Mouse (Mus musculus) lung, adult 18-20 months (tissue): Measurements from ENCODE around the gene Cep135.

Experiments used
- DNase-seq, 2 experiments: peaks; one replicate each; pipeline ENCODE4 v3.0.0; 2022; ENCODE audit warnings: mixed read lengths in 2 of 2

The Cep135 gene

DNA sequence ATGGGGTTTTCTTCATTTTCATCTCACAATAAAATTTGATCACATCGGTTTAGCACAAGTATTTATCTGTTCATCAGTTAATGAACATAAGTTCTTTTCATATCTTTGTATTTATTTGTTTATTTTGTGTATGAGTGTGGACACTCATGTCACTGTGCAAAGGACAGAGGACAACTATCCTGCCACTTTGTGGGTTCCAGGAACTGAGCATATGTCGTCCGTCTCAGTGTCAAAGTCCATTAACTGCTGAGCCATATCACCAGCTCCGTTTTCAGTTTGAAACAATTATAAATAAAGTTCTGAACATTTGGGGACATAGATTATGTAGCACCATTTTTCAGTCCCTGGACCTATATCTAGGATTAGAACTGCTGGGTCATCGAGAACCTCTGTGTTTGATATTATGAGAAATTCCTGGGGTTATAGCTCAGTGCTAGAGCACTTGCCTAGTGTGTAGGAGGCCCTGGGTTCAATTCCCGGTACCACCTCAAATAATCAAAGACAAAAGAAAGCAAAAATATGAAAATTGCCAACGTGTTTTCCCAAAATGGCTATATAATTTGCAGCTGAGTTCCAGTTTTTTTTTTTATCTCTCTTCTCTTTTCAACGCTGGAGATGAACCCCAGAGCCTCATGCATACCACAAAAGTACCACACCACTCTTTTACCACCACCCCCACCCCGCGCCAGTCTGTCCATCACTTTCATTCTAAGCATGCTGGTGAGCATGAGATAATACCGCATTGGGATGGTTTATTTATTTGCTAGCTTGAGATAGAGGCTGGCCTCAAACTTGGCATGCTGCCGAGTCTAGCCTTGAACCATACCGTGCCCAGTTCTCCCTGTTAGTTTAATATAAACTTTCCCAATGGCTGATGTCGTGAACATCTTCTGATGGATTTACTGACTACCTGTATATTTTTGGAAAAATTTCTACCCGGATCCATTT lies 96.4 kb downstream of the Cep135 start:
- no peak for DNase-seq

DNA sequence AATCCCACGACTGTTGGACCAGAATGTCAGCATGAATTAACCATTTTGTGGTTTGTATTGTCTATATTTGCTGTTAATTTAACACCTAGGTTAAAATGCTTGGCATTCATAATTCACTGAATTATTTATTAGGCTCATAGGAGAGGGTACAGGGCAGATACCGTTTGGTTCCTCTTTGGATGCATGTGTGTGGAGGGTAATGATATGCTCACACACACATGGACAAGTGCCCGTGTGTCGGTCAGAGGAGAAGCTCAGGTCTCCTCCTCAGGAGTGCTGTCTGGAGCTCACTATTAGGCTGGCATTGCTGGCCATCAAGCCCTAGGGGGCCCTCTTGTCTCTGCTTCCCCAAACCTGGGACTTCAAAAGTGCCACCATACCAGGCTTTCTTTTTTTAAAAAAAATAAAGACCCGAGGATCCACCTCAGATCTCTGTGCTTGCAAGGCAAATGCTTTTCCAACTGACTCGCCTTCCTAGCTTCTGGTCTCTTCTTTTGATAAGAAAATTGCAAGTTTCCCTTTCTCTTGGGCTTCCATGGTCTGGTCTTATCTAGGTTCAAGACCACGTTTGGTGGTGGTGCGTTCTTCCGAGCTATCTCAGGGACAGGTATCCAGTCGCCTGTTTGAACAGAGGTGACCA lies 99.6 kb downstream of the Cep135 start:
- DNase-seq: no peak

DNA sequence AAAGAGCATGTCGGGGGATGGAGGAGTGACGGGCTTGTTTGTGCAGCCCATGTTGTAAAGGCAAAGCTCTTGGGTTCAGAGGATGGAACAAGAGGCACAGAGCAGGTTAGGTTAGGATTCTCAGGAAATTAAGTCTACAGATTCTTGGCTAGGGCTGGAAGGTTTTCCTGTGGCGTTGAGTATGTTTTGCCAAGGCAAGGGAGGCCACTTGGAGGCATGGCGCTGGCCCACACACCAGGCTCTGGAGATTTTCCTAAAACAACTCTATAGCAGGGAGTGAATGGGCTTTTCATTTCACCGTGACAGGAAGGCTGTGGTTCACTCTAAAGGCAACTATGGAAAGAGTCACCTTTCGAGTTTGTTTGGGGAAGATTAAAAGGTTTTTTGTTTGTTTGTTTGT lies 100.1 kb downstream of the Cep135 start:
- no peak for DNase-seq

DNA sequence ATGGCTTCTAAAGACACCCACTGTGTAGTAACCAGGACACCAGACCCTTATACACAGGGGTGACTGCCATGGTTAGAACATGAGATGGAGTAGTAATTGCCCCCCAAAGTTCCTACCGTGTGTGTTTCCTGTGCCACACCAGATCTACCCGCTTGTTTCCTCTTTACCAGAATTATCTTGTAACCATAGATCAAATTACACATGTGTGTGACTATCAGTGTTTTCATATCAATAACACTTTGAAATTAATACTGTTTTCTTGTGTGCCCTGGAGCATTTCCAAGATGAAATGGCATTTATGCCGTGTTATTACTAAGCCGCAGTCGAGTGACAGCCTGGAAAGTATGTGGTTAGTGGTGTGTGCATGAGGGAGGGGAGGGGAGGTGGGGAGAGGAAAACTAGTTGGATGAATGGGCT lies 101.7 kb downstream of the Cep135 start:
- DNase-seq: no peak

DNA sequence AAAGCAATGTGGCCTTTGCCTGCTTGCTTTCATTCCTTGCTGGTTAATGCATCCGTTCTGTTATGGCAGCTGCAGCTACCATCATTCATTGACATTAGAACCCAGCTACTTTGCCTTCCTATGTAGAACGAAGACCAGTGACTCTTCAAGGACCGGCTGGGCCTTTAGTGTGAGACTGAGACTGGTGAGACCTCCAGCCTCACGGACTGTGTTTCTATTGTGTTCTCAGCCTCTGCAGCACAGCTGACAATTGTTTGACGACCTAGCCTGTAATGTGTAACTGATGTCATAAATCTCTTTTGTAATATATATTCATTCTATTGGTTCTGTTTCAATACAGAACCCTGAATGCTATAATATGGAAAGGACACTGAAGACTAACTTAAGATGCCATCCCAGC lies 102.8 kb downstream of the Cep135 start:
- DNase-seq: no peak

DNA sequence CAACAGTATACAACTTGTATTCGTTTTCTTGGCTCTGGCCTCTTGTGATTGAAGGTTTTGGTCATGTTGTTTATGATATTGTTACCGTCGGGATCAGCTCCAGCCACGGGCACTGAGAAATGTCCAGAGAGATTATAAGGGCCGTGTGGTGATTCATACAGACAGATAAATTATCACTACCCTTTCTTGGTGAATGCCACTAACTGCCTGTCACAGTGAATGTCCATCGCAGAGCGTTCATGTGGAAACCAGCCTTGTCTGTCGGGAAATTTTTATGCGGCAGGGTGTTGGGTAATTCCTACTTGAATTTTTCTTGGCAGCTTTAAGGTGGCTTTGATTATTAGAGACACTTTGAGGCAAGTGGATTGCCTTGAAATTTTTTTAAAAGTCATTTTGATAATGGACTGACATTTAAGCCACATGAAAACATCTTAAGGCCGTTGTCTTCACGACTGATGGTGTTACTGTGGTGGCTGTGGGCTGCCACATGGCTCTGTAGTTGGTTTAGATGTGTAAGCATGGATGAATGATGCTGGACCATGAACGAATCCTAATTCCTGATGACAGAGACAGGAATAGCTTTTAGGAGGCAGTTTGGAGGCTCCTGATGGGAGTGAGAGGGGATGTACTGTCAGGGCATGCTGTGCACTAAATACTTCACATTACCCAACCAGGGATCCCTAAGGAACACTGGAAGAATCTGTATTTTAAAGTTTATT lies 103.4 kb downstream of the Cep135 start:
- DNase-seq: no peak
